In genomic region chr11:43474225-43474774, GRCm38 (mm10) we compare ENCODE assay signal across 8 mouse cellular contexts. TPM values are rescaled to one million over a fixed set of nuclear protein-coding genes. Genes with fewer than 3 reads are reported as not detected.
DNase-seq lines count a peak whose midpoint lies in the region; ATAC-seq lines count a peak whose summit lies in the region.

Gene C1qtnf2, plus strand, starts transcription at chr11:43474276.

- no peaks in the 10 kb centered on the region for H3K9me3 ChIP-seq in forebrain, embryonic 16.5 days (ENCODE audit: control insufficient read depth, low read length)
- no peaks in the 10 kb centered on the region for H3K9me3 ChIP-seq in liver, embryonic 13.5 days (replicated peaks)

- peak; percentile 60 to 76 for DNase-seq in adrenal gland, adult (ENCODE audit: inconsistent age in 2 of 2, low spot score in 1 of 2)
- no peak for DNase-seq in adrenal gland, adult 8-10 months
- DNase-seq in adrenal gland, adult 2 months, result peak; percentile 70
- no peak for DNase-seq in liver, embryonic 13.5 days
- DNase-seq in naive thymus-derived CD4-positive, alpha-beta T cell, adult 2 months (ENCODE audit: low read depth), result peak; percentile 53

- ATAC-seq in forebrain, embryonic 16.5 days, result peak; percentile 78
- ATAC-seq in hematopoietic stem cell, adult 5-6 weeks (replicated peaks in 1 of 2; ENCODE audit: insufficient read depth in 1 of 2, low FRiP score in 2 of 2, low TSS enrichment in 1 of 2, low read depth in 1 of 2, poor library complexity in 2 of 2, severe bottlenecking in 2 of 2), result peak; percentile 78 to 91
- 0 out of 2 replicates have a peak, but pooled peaks have one; percentile 20 for ATAC-seq in liver, embryonic 13.5 days (ENCODE audit: low read depth)
- no peak for ATAC-seq in monocyte, adult 5-6 weeks (replicated peaks; ENCODE audit: insufficient number of reproducible peaks, low FRiP score, low TSS enrichment, poor library complexity, severe bottlenecking)

- no peaks in the 10 kb centered on the region for H3K36me3 ChIP-seq in forebrain, embryonic 16.5 days (ENCODE audit: control insufficient read depth, insufficient read depth)
- no peaks in the 10 kb centered on the region for H3K36me3 ChIP-seq in liver, embryonic 13.5 days

- H3K27me3 ChIP-seq in forebrain, embryonic 16.5 days (replicated peaks; ENCODE audit: control insufficient read depth, insufficient read depth, low read length), result no peaks in the 10 kb centered on the region
- H3K27me3 ChIP-seq in liver, embryonic 13.5 days, result 0 out of 2 replicates have a peak, but pooled peaks cover 3% of the 10 kb centered on the region

- peak within 1 kb of the TSS; percentile 73 for H3K4me2 ChIP-seq in forebrain, embryonic 16.5 days (ENCODE audit: low read length)
- H3K4me2 ChIP-seq in liver, embryonic 13.5 days, result peak within 1 kb of the TSS; percentile 45

- peak within 1 kb of the TSS; percentile 43 for H3K4me3 ChIP-seq in forebrain, embryonic 16.5 days (replicated peaks; ENCODE audit: low read length)
- no peak within 1 kb of the TSS for H3K4me3 ChIP-seq in liver, embryonic 13.5 days (replicated peaks)

- peaks cover 8% of the 10 kb centered on the region for H3K4me1 ChIP-seq in forebrain, embryonic 16.5 days (replicated peaks; ENCODE audit: control insufficient read depth, insufficient read depth, low read length)
- H3K4me1 ChIP-seq in liver, embryonic 13.5 days (replicated peaks), result 0 out of 2 replicates have a peak, but pooled peaks cover 6% of the 10 kb centered on the region

- H3K27ac ChIP-seq in forebrain, embryonic 16.5 days (ENCODE audit: low read length), result no peak within 1 kb of the TSS
- no peak within 1 kb of the TSS for H3K27ac ChIP-seq in liver, embryonic 13.5 days

- H3K9ac ChIP-seq in forebrain, embryonic 16.5 days (replicated peaks; ENCODE audit: low read depth, low read length), result peak within 1 kb of the TSS; percentile 65
- H3K9ac ChIP-seq in liver, embryonic 13.5 days, result no peak within 1 kb of the TSS

- WGBS in forebrain, embryonic 16.5 days, result 2% methylated on average over 24 of the region's 24 CpGs
- whole genome bisulfite sequencing in liver, embryonic 13.5 days (ENCODE audit: insufficient replicate concordance), result 5% methylated on average over 24 of the region's 24 CpGs

RNA-seq across cellular contexts. Expression of gene C1qtnf2, which starts in this region (rescaled TPM):
- 10 to 100 TPM in 2 of 4 experiments, 1 to 10 TPM in 2; 9.5 to 14.6 (median 10.4) TPM for total RNA-seq in adrenal gland, adult 8-10 months (2022)
- 1 to 10 TPM; 5.2 to 9.1 TPM for total RNA-seq in adrenal gland, adult 2 months (2021)
- polyA plus RNA-seq in adrenal gland, adult 2 months (2012; rRNA removed), result 4.9 and 5.6 TPM in 2 replicates
- 5.9 and 6.5 TPM in 2 replicates for polyA plus RNA-seq in forebrain, embryonic 16.5 days (2015; fragmentation: Nextera tagmentation; extraction: Ambion mirVana)
- not detected in 2 replicates for total RNA-seq in hematopoietic stem cell, adult 5-6 weeks (2017)
- 0.54 and 1.0 TPM in 2 replicates for polyA plus RNA-seq in liver, embryonic 13.5 days (2015; fragmentation: Nextera tagmentation; extraction: Ambion mirVana)
- total RNA-seq in monocyte, adult 5-6 weeks (2017), result not detected in 3 replicates

Comparison
In these comparisons a context has a peak if more than half of its experiments do, and no peak if none do; other contexts are left out.
1. DNase-seq: peak in adrenal gland, adult (2 of 2), adrenal gland, adult 2 months (single experiment) and naive thymus-derived CD4-positive, alpha-beta T cell, adult 2 months (single experiment); none in adrenal gland, adult 8-10 months (single experiment) and liver, embryonic 13.5 days (single experiment).
2. Peak in ATAC-seq in hematopoietic stem cell, adult 5-6 weeks; RNA of the gene not detected or under 1 TPM.